Mouse (Mus musculus) CH12.LX (cell line): Measurements from ENCODE around the gene Tmem30c. TPM values are rescaled to one million over a fixed set of nuclear protein-coding genes. Genes with fewer than 3 reads are reported as not detected.

Experiments used
- DNase-seq: peaks from one replicate; pipeline ENCODE4 v3.0.0-alpha.2; 2013; ENCODE audit errors: extremely low read depth
- H3K27ac ChIP-seq: 2 replicates; pipeline ENCODE4 v1.5.1; 2012; ENCODE audit warnings: low read depth, mild to moderate bottlenecking, control low read depth, moderate library complexity; ENCODE audit not compliant: insufficient read depth
- H3K27me3 ChIP-seq: replicated peaks from 2 replicates; pipeline ENCODE3; 2012; ENCODE audit warnings: inconsistent platforms
- H3K36me3 ChIP-seq, 2 experiments: replicated peaks in 1 of 2; 2 replicates each; pipeline versions ENCODE3 to v1.6.1; 2012; ENCODE audit warnings: inconsistent platforms in 1 of 2, low read length in 1 of 2, mild to moderate bottlenecking in 1 of 2, mixed read lengths in 1 of 2, moderate library complexity in 1 of 2; ENCODE audit not compliant: control insufficient read depth in 1 of 2, insufficient read depth in 1 of 2
- H3K4me1 ChIP-seq, 2 experiments: 2 replicates each; pipeline ENCODE4 v1.6.1; 2012; ENCODE audit warnings: inconsistent platforms in 1 of 2, moderate library complexity in 1 of 2; ENCODE audit not compliant: insufficient read depth in 2 of 2, control insufficient read depth in 1 of 2
- H3K4me2 ChIP-seq: 2 replicates; pipeline ENCODE4 v1.6.1; 2012; ENCODE audit warnings: low read depth, mild to moderate bottlenecking, control low read depth; ENCODE audit not compliant: poor library complexity, insufficient read depth, severe bottlenecking
- H3K4me3 ChIP-seq, 3 experiments: fragments of 150-350 bp in 1 of 3; sonication (generic) in 1 of 3; replicated peaks in 1 of 3; 2 replicates each; pipeline versions ENCODE3 to v1.5.1; 2011 to 2012; ENCODE audit warnings: low read depth in 2 of 3, low read length in 2 of 3, mild to moderate bottlenecking in 2 of 3, moderate library complexity in 2 of 3, control low read depth in 1 of 3, improper control_type of control experiment in 1 of 3, inconsistent platforms in 1 of 3, mixed read lengths in 1 of 3; ENCODE audit not compliant: poor library complexity in 1 of 3
- H3K79me2 ChIP-seq: replicated peaks from 2 replicates; pipeline ENCODE4 v1.6.1; 2012; ENCODE audit warnings: mild to moderate bottlenecking, moderate library complexity; ENCODE audit not compliant: control insufficient read depth, poor library complexity, insufficient read depth, severe bottlenecking; ENCODE audit errors: extremely low read depth
- H3K9ac ChIP-seq: 2 replicates; pipeline ENCODE4 v1.6.1; 2012; ENCODE audit warnings: low read depth, mild to moderate bottlenecking, control low read depth, moderate library complexity; ENCODE audit not compliant: insufficient read depth
- H3K9me3 ChIP-seq: replicated peaks from 2 replicates; pipeline ENCODE3; 2012; ENCODE audit warnings: low read length, inconsistent platforms, mixed read lengths
- BHLHE40 ChIP-seq: IDR thresholded peaks from 2 replicates; pipeline ENCODE4 v1.6.1; 2011; ENCODE audit warnings: mild to moderate bottlenecking, low read depth, low read length, improper control_type of control experiment
- CHD2 ChIP-seq: IDR thresholded peaks from 2 replicates; pipeline ENCODE4 v1.6.1; 2011; ENCODE audit warnings: low read length, improper control_type of control experiment
- CTCF ChIP-seq, 2 experiments: IDR thresholded peaks in 1 of 2; conservative IDR thresholded peaks in 1 of 2; 2 replicates each; pipeline ENCODE4 v1.5.1; 2011 to 2012; ENCODE audit warnings: low read depth in 2 of 2, low read length in 2 of 2, improper control_type of control experiment in 1 of 2, inconsistent platforms in 1 of 2, mild to moderate bottlenecking in 1 of 2, moderate library complexity in 1 of 2
- EP300 ChIP-seq: IDR thresholded peaks from 2 replicates; pipeline ENCODE4 v1.6.1; 2011; ENCODE audit warnings: low read length, improper control_type of control experiment
- ETS1 ChIP-seq: conservative IDR thresholded peaks from 2 replicates; pipeline ENCODE4 v1.6.1; 2012; ENCODE audit warnings: low read depth, mild to moderate bottlenecking, inconsistent platforms, low read length, improper control_type of control experiment, moderate library complexity
- GABPA ChIP-seq: IDR thresholded peaks from 2 replicates; pipeline ENCODE4 v1.6.1; 2012; ENCODE audit warnings: low read depth, low read length, improper control_type of control experiment, inconsistent platforms; ENCODE audit not compliant: insufficient replicate concordance
- HCFC1 ChIP-seq: IDR thresholded peaks from 2 replicates; pipeline ENCODE4 v1.6.1; 2012; ENCODE audit warnings: low read depth, mild to moderate bottlenecking, inconsistent platforms, low read length, improper control_type of control experiment
- IRF4 ChIP-seq: IDR thresholded peaks from 2 replicates; pipeline ENCODE4 v1.6.1; 2014; ENCODE audit warnings: low read depth, mild to moderate bottlenecking, inconsistent platforms, low read length, improper control_type of control experiment
- JUND ChIP-seq: conservative IDR thresholded peaks from 2 replicates; pipeline ENCODE4 v1.6.1; 2011; ENCODE audit warnings: low read depth, low read length, improper control_type of control experiment
- KAT2A ChIP-seq: IDR thresholded peaks from 2 replicates; pipeline ENCODE4 v1.6.1; 2012; ENCODE audit warnings: low read length, improper control_type of control experiment, inconsistent platforms; ENCODE audit not compliant: insufficient replicate concordance
- MAFK ChIP-seq: IDR thresholded peaks from 2 replicates; pipeline ENCODE4 v1.6.1; 2011; ENCODE audit warnings: low read length, improper control_type of control experiment; ENCODE audit not compliant: insufficient replicate concordance
- MAX ChIP-seq: IDR thresholded peaks from 2 replicates; pipeline ENCODE4 v1.6.1; 2011; ENCODE audit warnings: low read length, improper control_type of control experiment
- MEF2A ChIP-seq: IDR thresholded peaks from 2 replicates; pipeline ENCODE4 v1.6.1; 2014; ENCODE audit warnings: low read depth, mild to moderate bottlenecking, inconsistent platforms, low read length, improper control_type of control experiment, borderline replicate concordance
- MXI1 ChIP-seq: IDR thresholded peaks from 2 replicates; pipeline ENCODE4 v1.6.1; 2011; ENCODE audit warnings: mild to moderate bottlenecking, low read depth, low read length, improper control_type of control experiment
- MYC ChIP-seq: IDR thresholded peaks from 2 replicates; pipeline ENCODE4 v1.6.1; 2011; ENCODE audit warnings: low read depth, mild to moderate bottlenecking, improper control_type of control experiment, low read length
- NELFE ChIP-seq: IDR thresholded peaks from 2 replicates; pipeline ENCODE4 v1.6.1; 2011; ENCODE audit warnings: low read depth, low read length, improper control_type of control experiment
- NRF1 ChIP-seq: IDR thresholded peaks from 2 replicates; pipeline ENCODE4 v1.6.1; 2014; ENCODE audit warnings: low read depth, mild to moderate bottlenecking, inconsistent platforms, low read length, improper control_type of control experiment, moderate library complexity
- POLR2AphosphoS2 ChIP-seq: IDR thresholded peaks from 2 replicates; pipeline ENCODE4 v1.6.1; 2011; ENCODE audit warnings: low read depth, low read length, improper control_type of control experiment
- RAD21 ChIP-seq: IDR thresholded peaks from 2 replicates; pipeline ENCODE4 v1.6.1; 2011; ENCODE audit warnings: low read depth, mild to moderate bottlenecking, low read length, improper control_type of control experiment, moderate library complexity
- SIN3A ChIP-seq: IDR thresholded peaks from 2 replicates; pipeline ENCODE4 v1.6.1; 2012; ENCODE audit warnings: low read length, improper control_type of control experiment, inconsistent platforms
- SMC3 ChIP-seq: IDR thresholded peaks from 2 replicates; pipeline ENCODE4 v1.6.1; 2011; ENCODE audit warnings: low read depth, low read length, improper control_type of control experiment
- TBP ChIP-seq: conservative IDR thresholded peaks from 2 replicates; pipeline ENCODE4 v1.6.1; 2011; ENCODE audit warnings: low read depth, low read length, improper control_type of control experiment
- TCF12 ChIP-seq: IDR thresholded peaks from 2 replicates; pipeline ENCODE4 v1.6.1; 2014; ENCODE audit warnings: low read depth, mild to moderate bottlenecking, inconsistent platforms, low read length, improper control_type of control experiment
- USF2 ChIP-seq: conservative IDR thresholded peaks from 2 replicates; pipeline ENCODE4 v1.6.1; 2011; ENCODE audit warnings: low read depth, low read length, improper control_type of control experiment
- ZC3H11A ChIP-seq: IDR thresholded peaks from 2 replicates; pipeline ENCODE4 v1.6.1; 2012; ENCODE audit warnings: low read depth, mild to moderate bottlenecking, inconsistent platforms, low read length, improper control_type of control experiment
- ZKSCAN1 ChIP-seq: IDR thresholded peaks from 2 replicates; pipeline ENCODE4 v1.6.1; 2012; ENCODE audit warnings: low read depth, inconsistent platforms, low read length, improper control_type of control experiment, borderline replicate concordance
- ZMIZ1 ChIP-seq: IDR thresholded peaks from 2 replicates; pipeline ENCODE4 v1.6.1; 2012; ENCODE audit warnings: low read depth, mild to moderate bottlenecking, inconsistent platforms, low read length, improper control_type of control experiment
- dilution Hi-C: fragments of 300-500 bp; cut with MboI; formaldehyde crosslinking; loops from 2 replicates; pipeline ENCODE4 v1.14.3; 2020; ENCODE audit warnings: low sequenced_read_pairs; ENCODE audit not compliant: extremely low pct_unique_long_range_greater_than_20kb, extremely low pct_ligation_motif_present
- in situ Hi-C: fragments of 300-500 bp; cut with MboI; formaldehyde crosslinking; loops from 3 replicates; pipeline ENCODE4 v1.14.3; 2019; ENCODE audit warnings: low sequenced_read_pairs, low pct_ligation_motif_present, low pct_unique_long_range_greater_than_20kb, mixed read lengths
- polyA plus RNA-seq: library from polyadenylated mRNA; unstranded; fragments of >175 nt; gene quantifications from 2 replicates; pipeline ENCODE4 v1.2.1, GENCODE M21; 2012; ENCODE audit warnings: low read depth; ENCODE audit not compliant: insufficient read length
- total RNA-seq, 2 experiments: library from RNA; depleted of rRNA; stranded (reverse); fragments of 300-350 nt in 1 of 2; fragments of >200 nt in 1 of 2; gene quantifications; 2 replicates each; pipeline ENCODE4 v1.2.3; 2012 to 2014

The Tmem30c gene
- total and polyA plus RNA-seq, 3 experiments, result 0.07 to 0.16 TPM; not detected in 1

DNA sequence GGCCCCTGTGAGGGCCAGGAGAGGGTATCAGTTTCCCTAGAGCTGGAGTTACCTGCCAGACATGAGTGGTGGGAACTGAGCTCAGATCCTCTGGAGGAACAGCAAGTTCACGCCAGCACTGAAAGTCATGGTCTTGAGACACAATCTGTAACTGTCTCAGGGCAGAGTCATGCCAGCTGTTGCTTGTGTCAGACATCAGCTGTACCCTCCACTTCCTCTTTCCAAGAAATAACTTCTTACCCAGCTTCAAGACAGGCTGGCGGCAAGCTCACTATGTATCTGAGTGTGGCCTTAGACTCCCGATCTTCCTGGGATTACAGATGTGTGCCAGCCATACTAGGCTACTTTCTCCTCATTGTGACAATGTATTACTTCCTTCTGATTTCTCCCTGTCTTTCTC, 46.1 kb downstream of the Tmem30c start:
- H3K4me2 ChIP-seq, result no peak overlapping the region; the same call in 1 of the 2 replicates
- no peak overlapping the region for H3K9ac ChIP-seq
- TF ChIP-seq POLR2AphosphoS2, result no peak
- TF ChIP-seq RAD21, result no peak
- no peak for TF ChIP-seq USF2
- peak; percentile 81 for TF ChIP-seq EP300
- TF ChIP-seq NELFE, result no peak
- peak; percentile 27; the same call in 1 of the 2 replicates for TF ChIP-seq MEF2A
- peak; percentile 29; the same call in 1 of the 2 replicates for TF ChIP-seq CHD2
- 0 out of 2 replicates have a peak, but pooled peaks have one; percentile 10 for TF ChIP-seq TBP
- peak; percentile 98 for TF ChIP-seq SIN3A
- TF ChIP-seq NRF1, result no peak
- peak; percentile 53 for TF ChIP-seq IRF4
- TF ChIP-seq GABPA, result no peak
- no peak for TF ChIP-seq CTCF (conservative IDR thresholded peaks at IDR 0.05 in 1 of 2, IDR thresholded peaks at IDR 0.05 in 1 of 2; ENCODE audit: low read depth in 2 of 2, low read length in 2 of 2)
- peak; percentile 63; the same call in 1 of the 2 replicates for TF ChIP-seq MXI1
- no peak; the same call in 1 of the 2 replicates for TF ChIP-seq SMC3
- TF ChIP-seq ZC3H11A, result no peak
- peak; percentile 61; the same call in 1 of the 2 replicates for TF ChIP-seq MYC
- TF ChIP-seq MAX, result 0 out of 2 replicates have a peak, but pooled peaks have one; percentile 38
- TF ChIP-seq ZMIZ1, result no peak
- peak; percentile 99 for TF ChIP-seq ETS1
- TF ChIP-seq KAT2A, result 0 out of 2 replicates have a peak, but pooled peaks have one; percentile 6
- TF ChIP-seq HCFC1, result no peak; the same call in 1 of the 2 replicates
- TF ChIP-seq BHLHE40, result peak; percentile 57
- peak; percentile 65 for TF ChIP-seq MAFK
- TF ChIP-seq JUND, result no peak
- no peak for TF ChIP-seq ZKSCAN1
- peak; percentile 56; the same call in 1 of the 2 replicates for TF ChIP-seq TCF12
- in situ Hi-C loops, result loop anchor here (5.0 to 10.0 kb wide), 3 partner anchors 151 to 361 kb away; partner anchors contain the start of gene Cmss1
- no peak overlapping the region for H3K27ac ChIP-seq
- peaks cover 6% of the 10 kb centered on the region for H3K9me3 ChIP-seq
- H3K4me1 ChIP-seq, result peaks cover 5 to 18% of the 10 kb centered on the region in 2 experiments; a peak in 3 of 4 replicates
- dilution Hi-C loops, result loop anchor here (25.0 kb wide), 1 partner anchor 366 kb away; the partner anchor contains the start of gene Cmss1
- peak; percentile 72 for DNase-seq
- H3K4me3 ChIP-seq, result no peak overlapping the region
- H3K79me2 ChIP-seq, result no peaks in the 10 kb centered on the region
- H3K27me3 ChIP-seq, result peaks cover 2% of the 10 kb centered on the region
- H3K36me3 ChIP-seq, result no peaks in the 10 kb centered on the region
